Mouse (Mus musculus) testis, adult 2 months (tissue): ENCODE measurements at regions not wholly inside any gene's neighbourhood (a gene's known extent, or its start where the extent isn't known, plus 50 kb on each side); places are given as distances from the start of the nearest gene placed in this dataset.

Experiments used
- CTCF ChIP-seq: fragments of 200-500 bp; IDR thresholded peaks from 2 replicates; pipeline ENCODE4 v1.5.1; 2012; ENCODE audit warnings: low read depth, mild to moderate bottlenecking, inconsistent platforms, low read length, moderate library complexity; ENCODE audit not compliant: control insufficient read depth, insufficient read depth, insufficient replicate concordance
- POLR2A ChIP-seq: fragments of 200-500 bp; IDR thresholded peaks from 2 replicates; pipeline ENCODE4 v1.6.1; 2012; ENCODE audit warnings: low read depth, mild to moderate bottlenecking, inconsistent platforms, low read length, moderate library complexity; ENCODE audit not compliant: control insufficient read depth

GRCm38 (mm10) chr1:157721946-157722345 lies 215.4 kb downstream of the Sec16b start:
- no peak for TF ChIP-seq CTCF
- no peak for TF ChIP-seq POLR2A
